Mouse (Mus musculus) bone marrow macrophage, adult 2 months (primary cell): ENCODE results near the gene Zdhhc12. TPM values are rescaled to one million over a fixed set of nuclear protein-coding genes. Genes with fewer than 3 reads are reported as not detected.

Experiments used
- H3K27ac ChIP-seq: 2 replicates; pipeline ENCODE4 v1.5.1; 2012; ENCODE audit warnings: low read depth, low read length; ENCODE audit not compliant: insufficient read depth
- H3K4me1 ChIP-seq: 2 replicates; pipeline ENCODE4 v1.6.1; 2012; ENCODE audit warnings: low read length; ENCODE audit not compliant: control insufficient read depth, insufficient read depth
- H3K4me3 ChIP-seq: 2 replicates; pipeline ENCODE4 v1.5.1; 2012; ENCODE audit warnings: mild to moderate bottlenecking, low read length, moderate library complexity; ENCODE audit not compliant: insufficient read depth
- CTCF ChIP-seq: IDR thresholded peaks from 2 replicates; pipeline ENCODE4 v1.5.1; 2012; ENCODE audit warnings: low read depth, mild to moderate bottlenecking, low read length, moderate library complexity
- POLR2A ChIP-seq: IDR thresholded peaks from 2 replicates; pipeline ENCODE4 v1.6.1; 2012; ENCODE audit warnings: mild to moderate bottlenecking, low read depth, low read length, borderline replicate concordance
- polyA plus RNA-seq: library from polyadenylated mRNA; stranded (reverse); fragments of >200 nt; gene quantifications from 2 replicates; pipeline ENCODE4 v1.2.4, GENCODE M21; 2012; ENCODE audit not compliant: missing spikeins, insufficient read depth, insufficient read length

Zdhhc12 gene
- polyA plus RNA-seq, 1 experiment: 28.2 TPM

GRCm38 (mm10) chr2:30066046-30066901 lies 27.2 kb downstream of the Zdhhc12 start:
- Histone ChIP-seq H3K27ac (peak overlapping the region; percentile 95), H3K4me3 (peak overlapping the region; percentile 98), H3K4me1 (peaks cover 13% of the 10 kb centered on the region)
- TF ChIP-seq POLR2A (no peak), CTCF (no peak)

GRCm38 (mm10) chr2:30064298-30064697 lies 29.1 kb downstream of the Zdhhc12 start:
- Histone ChIP-seq H3K4me3 (peak overlapping the region; percentile 80), H3K4me1 (peaks cover 15% of the 10 kb centered on the region), H3K27ac (peak overlapping the region; percentile 90)
- no peak for TF ChIP-seq CTCF
- TF ChIP-seq POLR2A: no peak

GRCm38 (mm10) chr2:30063791-30064190 lies 29.7 kb downstream of the Zdhhc12 start:
- TF ChIP-seq POLR2A (no peak), CTCF (no peak)
- peak overlapping the region; percentile 80 for H3K4me3 ChIP-seq
- peak overlapping the region; percentile 90 for H3K27ac ChIP-seq
- peaks cover 15% of the 10 kb centered on the region for H3K4me1 ChIP-seq

- peak overlapping the region; percentile 90 for H3K27ac ChIP-seq
- TF ChIP-seq POLR2A (no peak), CTCF (no peak)
- H3K4me3 ChIP-seq: peak overlapping the region; percentile 80
- peaks cover 11% of the 10 kb centered on the region for H3K4me1 ChIP-seq
Observed at GRCm38 (mm10) chr2:30063235-30063634, 30.2 kb downstream of the Zdhhc12 start.

DNA sequence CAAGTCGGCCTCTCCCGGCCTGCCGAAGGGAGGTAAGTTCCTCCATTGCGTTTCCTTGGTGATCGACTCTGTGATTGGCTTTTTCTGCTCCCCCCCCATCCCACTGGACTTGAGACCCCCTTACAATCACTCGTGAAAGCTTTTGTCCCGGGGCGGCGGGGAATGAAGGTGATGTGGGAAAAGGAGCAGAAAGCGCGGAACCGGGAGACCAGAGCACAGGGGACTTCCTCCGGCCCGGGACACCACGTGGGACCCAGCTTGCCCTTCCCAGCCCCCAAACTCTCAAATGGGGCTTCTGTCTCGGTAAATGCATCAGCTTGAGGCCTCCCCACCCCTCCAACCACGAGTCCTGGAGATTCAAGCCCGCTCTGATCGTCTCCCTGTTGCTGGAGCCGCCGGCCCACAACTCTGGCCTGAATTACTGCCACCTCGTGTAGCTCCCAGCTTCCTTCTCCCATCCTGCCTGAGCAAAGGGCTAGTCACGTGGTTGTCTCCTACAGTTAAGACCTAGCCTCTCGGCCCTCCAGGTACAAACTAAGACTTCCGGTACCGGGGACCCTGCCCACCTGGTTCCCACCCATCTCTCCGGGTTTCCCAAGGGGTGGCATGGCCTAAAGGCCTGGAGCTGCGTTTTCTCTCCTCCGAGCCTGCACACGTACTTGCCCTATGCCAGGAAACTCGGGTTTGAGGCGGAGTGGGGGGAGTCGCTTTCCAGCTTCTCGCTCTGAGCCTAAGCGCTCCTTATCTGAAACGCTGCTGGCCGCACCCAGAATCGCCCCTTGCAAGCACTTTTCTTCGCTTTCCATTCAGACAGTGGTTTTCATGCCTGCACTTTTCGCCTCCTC lies 31.0 kb downstream of the Zdhhc12 start:
- TF ChIP-seq POLR2A: peak; percentile 9; the same call in 1 of the 2 replicates
- no peak for TF ChIP-seq CTCF
- peak overlapping the region; percentile 80 for H3K4me3 ChIP-seq
- peak overlapping the region; percentile 90 for H3K27ac ChIP-seq
- H3K4me1 ChIP-seq: peaks cover 11% of the 10 kb centered on the region

- TF ChIP-seq CTCF: no peak
- no peak for TF ChIP-seq POLR2A
- peak overlapping the region; percentile 80 for H3K4me3 ChIP-seq
- H3K27ac ChIP-seq: peak overlapping the region; percentile 90
- H3K4me1 ChIP-seq: peaks cover 11% of the 10 kb centered on the region
Observed at GRCm38 (mm10) chr2:30061215-30062166, 32.0 kb downstream of the Zdhhc12 start.

DNA sequence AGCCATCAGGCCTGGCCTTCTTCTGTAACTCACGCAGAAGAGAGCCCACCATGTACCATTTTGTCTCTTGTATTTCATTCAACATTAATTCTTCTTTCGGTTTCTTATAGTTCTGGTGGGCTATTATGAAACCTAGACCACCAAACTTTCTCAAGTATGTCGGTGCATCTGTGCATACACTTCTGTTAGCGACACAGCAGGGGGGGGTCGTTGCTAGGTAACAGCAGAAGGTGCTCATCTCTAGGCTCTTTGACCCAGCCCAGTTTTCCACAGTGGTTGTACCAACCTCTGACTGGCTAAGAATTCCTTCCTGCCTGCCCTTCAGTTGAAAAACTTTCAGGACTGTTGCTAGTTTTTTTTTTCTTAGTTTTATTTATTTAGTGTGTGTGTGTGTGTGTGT lies 35.0 kb downstream of the Zdhhc12 start:
- Histone ChIP-seq H3K27ac (no peak overlapping the region), H3K4me3 (no peak overlapping the region), H3K4me1 (peaks cover 4% of the 10 kb centered on the region)
- TF ChIP-seq POLR2A (no peak), CTCF (no peak)

GRCm38 (mm10) chr2:30057223-30057904 lies 36.1 kb downstream of the Zdhhc12 start, which contains the start of gene Set:
TSS of gene Set (plus strand) at chr2:30057378.
- Histone ChIP-seq H3K27ac (no peak within 1 kb of the TSS), H3K4me1 (peaks cover 4% of the 10 kb centered on the region), H3K4me3 (no peak within 1 kb of the TSS)
- TF ChIP-seq CTCF: no peak
- no peak for TF ChIP-seq POLR2A
